Mouse (Mus musculus) colon, adult 2 months (tissue): ENCODE measurements around the gene Lrrc14b. TPM values are rescaled to one million over a fixed set of nuclear protein-coding genes. Genes with fewer than 3 reads are reported as not detected.

Source experiments
- polyA plus RNA-seq: library from polyadenylated mRNA; depleted of rRNA; stranded (reverse); fragments of >200 nt; gene quantifications from 2 replicates; pipeline ENCODE4 v1.2.3, GENCODE M21; 2012; rRNA removed

Lrrc14b gene
- polyA plus RNA-seq = 0.10 and 0.40 TPM in 2 replicates

DNA sequence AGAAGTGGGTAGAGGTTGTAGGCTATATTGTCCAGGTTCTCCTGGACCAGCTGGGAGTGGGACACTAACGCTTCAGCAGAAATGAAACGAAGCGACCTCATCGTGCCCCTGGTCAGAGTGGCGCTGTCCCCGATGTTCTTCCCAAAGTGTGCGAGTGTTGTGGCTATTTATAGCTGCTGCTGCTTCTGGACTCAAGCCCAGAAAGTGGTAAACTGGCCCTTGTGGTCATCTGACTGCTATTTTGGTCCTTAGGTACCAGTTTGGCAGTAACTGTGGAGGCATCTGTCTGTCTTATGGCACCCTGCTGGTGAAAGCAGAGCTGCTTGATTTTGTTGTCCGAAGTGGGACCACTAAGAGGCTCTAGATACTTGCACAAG, at the start of gene Lrrc14b:
Lrrc14b (minus strand) TSS at position 147 of the 377 bp plus-strand sequence.

DNA sequence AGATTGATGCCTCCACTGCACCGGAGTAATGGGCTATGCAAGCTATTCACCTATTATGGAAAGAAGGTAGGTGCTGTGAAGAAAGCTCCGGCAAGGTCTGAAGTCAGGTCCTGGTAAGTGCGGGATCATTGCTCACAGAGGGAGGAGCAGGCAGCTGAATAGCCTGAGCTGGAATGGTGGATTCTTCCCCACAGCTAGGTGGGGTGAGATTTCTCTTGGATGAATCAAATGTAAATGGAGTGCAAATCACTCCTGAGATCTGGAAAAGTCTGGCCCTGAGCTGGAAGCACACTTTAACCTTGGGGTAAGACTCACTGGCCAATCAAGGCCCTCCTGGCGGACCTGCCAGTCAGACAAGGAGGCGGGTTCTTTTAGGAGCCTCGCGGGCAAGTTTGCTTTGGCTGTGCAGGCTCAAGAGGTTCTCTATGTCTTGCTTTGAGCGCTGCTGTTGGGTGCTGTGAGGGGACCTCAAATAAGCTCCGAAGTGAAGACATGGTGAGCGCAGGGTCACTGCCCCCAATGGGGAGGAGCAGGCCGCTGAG, 35.6 kb upstream of the Lrrc14b start, which contains the start of gene Ftl1-ps1:
Ftl1-ps1 (plus strand) TSS at position 397 of the 542 bp plus-strand sequence.

DNA sequence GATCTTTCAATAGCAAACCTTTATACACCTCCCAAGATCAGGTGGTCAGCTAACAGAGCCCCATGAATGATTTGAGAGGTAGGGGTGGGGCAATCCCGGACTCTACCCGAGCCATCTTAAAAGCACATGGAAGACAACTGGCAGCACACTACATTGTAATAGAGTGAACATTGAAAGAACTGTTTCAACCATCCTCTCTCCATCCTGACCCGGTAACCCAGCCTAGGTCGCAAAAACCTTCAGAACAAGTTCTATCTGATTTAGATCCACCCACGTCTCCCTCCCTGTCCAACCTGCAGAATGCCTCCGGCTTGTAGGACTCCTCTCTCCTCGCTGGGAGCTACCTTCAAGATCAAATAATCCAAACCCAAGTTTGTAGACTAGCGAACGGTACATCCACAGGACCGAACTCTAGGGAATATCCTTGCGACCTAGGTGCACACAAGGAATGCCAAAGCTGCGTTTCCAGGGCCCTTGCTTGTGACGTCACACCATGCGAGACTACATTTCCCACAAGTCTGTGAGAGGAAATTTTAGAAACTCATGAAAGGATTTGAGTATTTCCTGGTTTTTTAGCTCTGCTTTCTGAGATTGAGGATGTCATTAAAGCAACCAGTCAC, 26.7 kb upstream of the Lrrc14b start, which contains the start of gene Zfp72:
Zfp72 (minus strand) TSS at position 466 of the 620 bp plus-strand sequence.

DNA sequence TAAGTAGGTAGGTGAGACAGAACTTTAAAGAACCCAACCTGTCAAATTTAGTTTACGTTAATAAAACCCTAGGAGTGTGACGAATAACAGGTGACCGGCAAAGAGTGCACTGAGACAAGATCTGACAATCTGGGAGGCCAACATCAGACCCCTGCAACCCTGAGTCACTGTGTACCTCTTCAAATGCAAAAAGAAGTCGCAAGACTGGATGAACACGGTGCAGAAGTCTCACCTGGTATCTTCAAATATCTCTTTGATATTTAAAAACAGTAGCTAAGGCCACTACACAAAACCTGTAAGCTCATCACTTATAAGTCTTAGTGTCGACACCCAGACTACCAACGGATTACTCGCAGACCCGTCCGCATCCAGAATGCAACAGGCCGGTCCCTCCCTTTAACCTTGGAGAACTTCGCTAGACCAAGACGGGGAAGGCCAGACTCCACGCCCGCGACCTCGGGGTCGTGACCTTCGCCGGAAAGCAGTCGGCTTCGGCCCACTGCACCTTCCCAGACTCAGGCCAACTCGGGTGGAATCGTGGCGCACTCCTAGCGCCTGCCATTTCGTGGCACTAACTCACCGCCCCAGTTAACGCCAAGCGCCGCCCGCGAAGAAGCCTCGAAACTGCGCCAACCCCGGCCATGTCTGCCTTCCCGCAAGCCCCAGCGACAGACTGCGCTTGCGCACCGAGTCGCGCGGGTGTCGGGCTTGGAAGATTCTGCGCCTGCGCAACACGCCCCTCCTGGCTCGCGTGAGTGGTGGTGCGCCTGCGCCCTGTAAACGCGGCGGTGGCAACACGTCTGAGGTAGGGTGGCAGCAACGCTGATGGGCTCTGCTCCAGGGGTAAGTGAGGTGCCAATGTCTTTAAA, 14.0 kb downstream of the Lrrc14b start, which contains the start of the genes Sdha and Ccdc127:
Sdha (minus strand) TSS at position 715 of the 869 bp plus-strand sequence.
Ccdc127 (plus strand) TSS at position 744 of the 869 bp plus-strand sequence.

GRCm38 (mm10) chr13:74317170-74317849, 46.5 kb downstream of the Lrrc14b start, which contains the start of gene Pdcd6:
Pdcd6 (minus strand) TSS chr13:74317580.

Other genes with a start within 250 kb of the Lrrc14b start
- 117 and 152 TPM in 2 replicates for gene Slc9a3, start 242.5 kb downstream of the Lrrc14b start, polyA plus RNA-seq
- gene Exoc3, start 155.3 kb downstream of the Lrrc14b start, polyA plus RNA-seq = 32.9 and 34.1 TPM in 2 replicates
- 1.0 and 2.5 TPM in 2 replicates for gene Ahrr, start 71.7 kb downstream of the Lrrc14b start, polyA plus RNA-seq
- gene Pdcd6, start 46.4 kb downstream of the Lrrc14b start, polyA plus RNA-seq = 72.8 and 84.9 TPM in 2 replicates
- 80.8 and 116 TPM in 2 replicates for gene Sdha, start 13.7 kb downstream of the Lrrc14b start, polyA plus RNA-seq
- 1.5 and 1.9 TPM in 2 replicates for gene Ccdc127, start 13.7 kb downstream of the Lrrc14b start, polyA plus RNA-seq
- 0.10 and 0.13 TPM in 2 replicates for gene Zfp72, start 26.8 kb upstream of the Lrrc14b start, polyA plus RNA-seq
- gene Ftl1-ps1, start 35.7 kb upstream of the Lrrc14b start, polyA plus RNA-seq = 26.3 and 35.4 TPM in 2 replicates
- 0.38 and 0.50 TPM in 2 replicates for gene Zfp825, start 130.0 kb upstream of the Lrrc14b start, polyA plus RNA-seq